14 mouse cellular contexts compared by ENCODE assay signal in genomic region chr10:75661381-75661780, GRCm38 (mm10). TPM values are rescaled to one million over a fixed set of nuclear protein-coding genes. Genes with fewer than 3 reads are reported as not detected.
DNase-seq lines count a peak whose midpoint lies in the region; ATAC-seq and TF ChIP-seq lines count a peak whose summit lies in the region.
"Had no signal": no experiment of that assay in that cellular context is flagged by ENCODE, and none has a peak within 500 bp of the region (broad histone marks: within the 10 kb centered on the region; RNA-seq: fewer than 3 reads in every experiment).

No protein-coding gene starts in this region.

- no peak for DNase-seq in hindbrain, embryonic 10.5 days (ENCODE audit: low spot score)
- no peak for DNase-seq in neural tube, embryonic 10.5 days (ENCODE audit: extremely low spot score, low spot score)
- peak; percentile 71 for DNase-seq in cerebellum, adult 9-10 months
- peak; percentile 79 for DNase-seq in hindbrain, postnatal 0 days (ENCODE audit: low spot score)
- DNase-seq in thymus, postnatal 25 days, result no peak
- DNase-seq: adrenal gland, adult 8-10 months; kidney, adult 9 months; liver, postnatal 0 days; thymus, postnatal 14 days had no signal

- no peak overlapping the region for H3K4me3 ChIP-seq in hindbrain, embryonic 13.5 days
- no peak overlapping the region for H3K4me3 ChIP-seq in hindbrain, embryonic 10.5 days
- H3K4me3 ChIP-seq in neural tube, embryonic 14.5 days (ENCODE audit: low read depth, low read length), result no peak overlapping the region
- H3K4me3 ChIP-seq in hindbrain, postnatal 0 days (ENCODE audit: low read length), result no peak overlapping the region
- H3K4me3 ChIP-seq: heart, embryonic 12.5 days; limb, embryonic 15.5 days had no signal

- 76% methylated on average over 6 of the region's 6 CpGs for WGBS in hindbrain, embryonic 13.5 days
- 86% methylated on average over 6 of the region's 6 CpGs for WGBS in hindbrain, embryonic 10.5 days
- WGBS in neural tube, embryonic 14.5 days, result 75% methylated on average over 6 of the region's 6 CpGs
- 35% methylated on average over 6 of the region's 6 CpGs for WGBS in hindbrain, postnatal 0 days

- no peaks in the 10 kb centered on the region for H3K27me3 ChIP-seq in hindbrain, embryonic 13.5 days
- H3K27me3 ChIP-seq in hindbrain, embryonic 10.5 days (ENCODE audit: insufficient read depth, poor library complexity, severe bottlenecking), result peaks cover 3% of the 10 kb centered on the region; the same call in 1 of the 2 replicates
- H3K27me3 ChIP-seq in neural tube, embryonic 14.5 days (ENCODE audit: control insufficient read depth, insufficient read depth, low read length), result no peaks in the 10 kb centered on the region
- no peaks in the 10 kb centered on the region for H3K27me3 ChIP-seq in hindbrain, postnatal 0 days (ENCODE audit: insufficient read depth, low read length)
- H3K27me3 ChIP-seq: heart, embryonic 12.5 days; limb, embryonic 15.5 days had no signal

- H3K4me2 ChIP-seq in hindbrain, embryonic 13.5 days, result no peak overlapping the region
- H3K4me2 ChIP-seq in neural tube, embryonic 14.5 days (ENCODE audit: low read depth, low read length), result no peak overlapping the region
- no peak overlapping the region for H3K4me2 ChIP-seq in hindbrain, postnatal 0 days (ENCODE audit: low read depth, low read length)
- H3K4me2 ChIP-seq: heart, embryonic 12.5 days; limb, embryonic 15.5 days had no signal

- H3K4me1 ChIP-seq in hindbrain, embryonic 13.5 days (replicated peaks), result peaks cover 30% of the 10 kb centered on the region
- peaks cover 4% of the 10 kb centered on the region for H3K4me1 ChIP-seq in hindbrain, embryonic 10.5 days (replicated peaks)
- no peaks in the 10 kb centered on the region; the same call in 1 of the 2 replicates for H3K4me1 ChIP-seq in neural tube, embryonic 14.5 days (ENCODE audit: control insufficient read depth, insufficient read depth, low read length)
- H3K4me1 ChIP-seq in hindbrain, postnatal 0 days (ENCODE audit: insufficient read depth, low read length), result peaks cover 19% of the 10 kb centered on the region

- peak overlapping the region; percentile 45 for H3K27ac ChIP-seq in hindbrain, embryonic 13.5 days
- no peak overlapping the region for H3K27ac ChIP-seq in hindbrain, embryonic 10.5 days
- H3K27ac ChIP-seq in neural tube, embryonic 14.5 days (ENCODE audit: low read depth, low read length), result no peak overlapping the region
- H3K27ac ChIP-seq in hindbrain, postnatal 0 days, result peak overlapping the region; percentile 49; the same call in 1 of the 2 replicates
- H3K27ac ChIP-seq: limb, embryonic 15.5 days; stomach, postnatal 0 days had no signal

- no peak overlapping the region for H3K9ac ChIP-seq in hindbrain, embryonic 13.5 days
- H3K9ac ChIP-seq in neural tube, embryonic 14.5 days (replicated peaks; ENCODE audit: low read depth, low read length), result no peak overlapping the region
- H3K9ac ChIP-seq in hindbrain, postnatal 0 days (replicated peaks; ENCODE audit: low read length), result no peak overlapping the region
- H3K9ac ChIP-seq: heart, embryonic 12.5 days; limb, embryonic 15.5 days; liver, postnatal 0 days had no signal

- H3K9me3 ChIP-seq in hindbrain, embryonic 13.5 days, result no peaks in the 10 kb centered on the region
- H3K9me3 ChIP-seq in hindbrain, embryonic 10.5 days, result no peaks in the 10 kb centered on the region
- H3K9me3 ChIP-seq in neural tube, embryonic 14.5 days (ENCODE audit: control insufficient read depth, low read length), result no peaks in the 10 kb centered on the region
- no peaks in the 10 kb centered on the region for H3K9me3 ChIP-seq in hindbrain, postnatal 0 days (ENCODE audit: low read length)
- H3K9me3 ChIP-seq: heart, embryonic 12.5 days; limb, embryonic 15.5 days had no signal

- peaks cover 70% of the 10 kb centered on the region for H3K36me3 ChIP-seq in hindbrain, embryonic 13.5 days
- peaks cover 77% of the 10 kb centered on the region for H3K36me3 ChIP-seq in hindbrain, embryonic 10.5 days
- H3K36me3 ChIP-seq in neural tube, embryonic 14.5 days (ENCODE audit: control insufficient read depth, insufficient read depth, low read length), result peaks cover 9% of the 10 kb centered on the region
- H3K36me3 ChIP-seq in hindbrain, postnatal 0 days (ENCODE audit: insufficient read depth, low read length), result peaks cover 23% of the 10 kb centered on the region

- no peak for ATAC-seq in hindbrain, embryonic 13.5 days (ENCODE audit: low FRiP score)
- ATAC-seq in neural tube, embryonic 14.5 days (ENCODE audit: low read depth), result peak; percentile 33; the same call in 1 of the 2 replicates
- ATAC-seq in hindbrain, postnatal 0 days, result 0 out of 2 replicates have a peak, but pooled peaks have one; percentile 41
- ATAC-seq: liver, postnatal 0 days had no signal

- no peak for TF ChIP-seq CTCF in hindbrain, postnatal 0 days (IDR thresholded peaks at IDR 0.05; ENCODE audit: low read depth)

RNA-seq across cellular contexts. Expression of gene Susd2, which starts 17.6 kb away (rescaled TPM):
- polyA plus RNA-seq in hindbrain, embryonic 13.5 days (2015; fragmentation: Nextera tagmentation; extraction: Ambion mirVana), result 3.8 and 4.0 TPM in 2 replicates
- 2.0 and 3.0 TPM in 2 replicates for polyA plus RNA-seq in hindbrain, embryonic 10.5 days (2016; fragmentation: Nextera tagmentation; extraction: Ambion mirVana)
- 9.8 and 12.3 TPM in 2 replicates for polyA plus RNA-seq in neural tube, embryonic 14.5 days (2014; fragmentation: Nextera tagmentation; extraction: Ambion mirVana)
- 14.4 and 14.9 TPM in 2 replicates for total RNA-seq in hindbrain, postnatal 0 days (2014; rRNA removed)
- 11.2 and 11.4 TPM in 2 replicates for polyA plus RNA-seq in hindbrain, postnatal 0 days (2015; fragmentation: Nextera tagmentation; extraction: Ambion mirVana)

Comparison
In these comparisons a context has a peak if more than half of its experiments do, and no peak if none do; other contexts are left out.
1. H3K27ac ChIP-seq: peak in hindbrain, embryonic 13.5 days (single experiment) and hindbrain, postnatal 0 days (single experiment); none in hindbrain, embryonic 10.5 days (single experiment) and neural tube, embryonic 14.5 days (single experiment).
2. DNase-seq: peak in cerebellum, adult 9-10 months (single experiment) and hindbrain, postnatal 0 days (single experiment); none in hindbrain, embryonic 10.5 days (single experiment), neural tube, embryonic 10.5 days (single experiment) and thymus, postnatal 25 days (single experiment).